Comparison of ENCODE assay signal across 13 mouse cellular contexts in genomic region chrX:99141900-99142299, GRCm38 (mm10). TPM values are rescaled to one million over a fixed set of nuclear protein-coding genes. Genes with fewer than 3 reads are reported as not detected.
DNase-seq lines count a peak whose midpoint lies in the region; ATAC-seq and TF ChIP-seq lines count a peak whose summit lies in the region.
"Had no signal": no experiment of that assay in that cellular context is flagged by ENCODE, and none has a peak within 500 bp of the region (broad histone marks: within the 10 kb centered on the region; RNA-seq: fewer than 3 reads in every experiment).

No protein-coding gene starts in this region.

- no peak for TF ChIP-seq CTCF in small intestine, adult 2 months (IDR thresholded peaks at IDR 0.05; ENCODE audit: extremely low read depth, insufficient read length, insufficient replicate concordance, low read depth, low read length)

- no peaks in the 10 kb centered on the region for H3K9me3 ChIP-seq in lung, embryonic 16.5 days (ENCODE audit: control insufficient read depth, low read length)
- H3K9me3 ChIP-seq in forebrain, embryonic 13.5 days (replicated peaks): no peaks in the 10 kb centered on the region
- no peaks in the 10 kb centered on the region for H3K9me3 ChIP-seq in intestine, embryonic 16.5 days (ENCODE audit: control insufficient read depth, low read length)
- H3K9me3 ChIP-seq: liver, embryonic 13.5 days had no signal

- peaks cover 27% of the 10 kb centered on the region for H3K4me1 ChIP-seq in lung, embryonic 16.5 days (replicated peaks; ENCODE audit: control insufficient read depth, insufficient read depth, low read length)
- peaks cover 75% of the 10 kb centered on the region for H3K4me1 ChIP-seq in forebrain, embryonic 13.5 days
- H3K4me1 ChIP-seq in intestine, embryonic 16.5 days (ENCODE audit: control insufficient read depth, insufficient read depth, low read length): peaks cover 22% of the 10 kb centered on the region
- H3K4me1 ChIP-seq in small intestine, adult 2 months (ENCODE audit: control insufficient read depth, insufficient read depth, insufficient read length, low read length): peaks cover 25% of the 10 kb centered on the region
- H3K4me1 ChIP-seq: liver, embryonic 13.5 days had no signal

- peak overlapping the region; percentile 15 for H3K27ac ChIP-seq in lung, embryonic 16.5 days (ENCODE audit: low read length)
- H3K27ac ChIP-seq in forebrain, embryonic 13.5 days: peak overlapping the region; percentile 87
- no peak overlapping the region for H3K27ac ChIP-seq in intestine, embryonic 16.5 days (ENCODE audit: low read length)
- H3K27ac ChIP-seq in small intestine, adult 2 months (ENCODE audit: insufficient read depth, low read depth, low read length): peak overlapping the region; percentile 90; the same call in 1 of the 2 replicates
- H3K27ac ChIP-seq: liver, embryonic 13.5 days had no signal

- H3K36me3 ChIP-seq in lung, embryonic 16.5 days (ENCODE audit: control insufficient read depth, insufficient read depth, low read length): no peaks in the 10 kb centered on the region
- peaks cover 19% of the 10 kb centered on the region for H3K36me3 ChIP-seq in forebrain, embryonic 13.5 days (ENCODE audit: poor library complexity, severe bottlenecking)
- H3K36me3 ChIP-seq in intestine, embryonic 16.5 days (ENCODE audit: control insufficient read depth, insufficient read depth, low read length): 0 out of 2 replicates have a peak, but pooled peaks cover 6% of the 10 kb centered on the region
- peaks cover 18% of the 10 kb centered on the region for H3K36me3 ChIP-seq in small intestine, adult 2 months (ENCODE audit: control insufficient read depth, insufficient read depth, low read length)
- H3K36me3 ChIP-seq: liver, embryonic 13.5 days had no signal

- no peaks in the 10 kb centered on the region for H3K27me3 ChIP-seq in lung, embryonic 16.5 days (ENCODE audit: control insufficient read depth, insufficient read depth, low read depth, low read length)
- 0 out of 2 replicates have a peak, but pooled peaks cover 3% of the 10 kb centered on the region for H3K27me3 ChIP-seq in forebrain, embryonic 13.5 days
- 0 out of 2 replicates have a peak, but pooled peaks cover 3% of the 10 kb centered on the region for H3K27me3 ChIP-seq in intestine, embryonic 16.5 days (replicated peaks; ENCODE audit: control insufficient read depth, insufficient read depth, low read length)
- H3K27me3 ChIP-seq in small intestine, adult 2 months (ENCODE audit: control insufficient read depth, insufficient read depth, low read length): no peaks in the 10 kb centered on the region

- no peak overlapping the region for H3K9ac ChIP-seq in lung, embryonic 16.5 days (ENCODE audit: low read length)
- H3K9ac ChIP-seq in forebrain, embryonic 13.5 days: peak overlapping the region; percentile 98
- no peak overlapping the region for H3K9ac ChIP-seq in intestine, embryonic 16.5 days (ENCODE audit: low read depth, low read length)
- H3K9ac ChIP-seq: liver, embryonic 13.5 days had no signal

- H3K4me2 ChIP-seq in lung, embryonic 16.5 days (ENCODE audit: low read depth, low read length): peak overlapping the region; percentile 67; the same call in 1 of the 2 replicates
- H3K4me2 ChIP-seq in forebrain, embryonic 13.5 days: peak overlapping the region; percentile 89
- 0 out of 2 replicates have a peak overlapping the region, but pooled peaks have one; percentile 0 for H3K4me2 ChIP-seq in intestine, embryonic 16.5 days (ENCODE audit: low read depth, low read length)
- H3K4me2 ChIP-seq: liver, embryonic 13.5 days had no signal

- no peak for DNase-seq in lung, postnatal 36 days
- no peak for DNase-seq in right cerebral cortex, postnatal 25 days
- DNase-seq in urinary bladder, postnatal 25 days (ENCODE audit: low spot score): no peak
- DNase-seq in Muller cell, postnatal 12 days (ENCODE audit: inconsistent ontology term): no peak
- DNase-seq: cerebellum, adult 9-11 months; heart, adult 18-20 months; liver, embryonic 13.5 days; right cerebral cortex, postnatal 4 days; thymus, adult 18-20 months had no signal

- H3K4me3 ChIP-seq in lung, embryonic 16.5 days (ENCODE audit: low read length): no peak overlapping the region
- H3K4me3 ChIP-seq in forebrain, embryonic 13.5 days: peak overlapping the region; percentile 79
- H3K4me3 ChIP-seq in intestine, embryonic 16.5 days (ENCODE audit: low read length): no peak overlapping the region
- no peak overlapping the region for H3K4me3 ChIP-seq in small intestine, adult 2 months (ENCODE audit: low read depth, low read length)
- H3K4me3 ChIP-seq: liver, embryonic 13.5 days had no signal

- TF ChIP-seq POLR2A in small intestine, adult 2 months (IDR thresholded peaks at IDR 0.05; ENCODE audit: low read depth, low read length): no peak

- ATAC-seq in lung, embryonic 16.5 days (ENCODE audit: low read depth): no peak
- ATAC-seq in forebrain, embryonic 13.5 days: no peak
- ATAC-seq in intestine, embryonic 16.5 days: no peak

RNA-seq across cellular contexts. Expression of gene Efnb1, which starts 6.0 kb away (rescaled TPM):
- polyA plus RNA-seq in lung, embryonic 16.5 days (2015; fragmentation: Nextera tagmentation; extraction: Ambion mirVana): 29.8 and 31.6 TPM in 2 replicates
- polyA plus RNA-seq in forebrain, embryonic 13.5 days (2015; fragmentation: Nextera tagmentation; extraction: Ambion mirVana): 67.6 and 71.9 TPM in 2 replicates
- polyA plus RNA-seq in intestine, embryonic 16.5 days (2015; fragmentation: Nextera tagmentation; extraction: Ambion mirVana): 18.3 and 19.4 TPM in 2 replicates
- 26.2 and 86.8 TPM in 2 replicates for polyA plus RNA-seq in small intestine, adult 2 months (2012; rRNA removed)

Comparison
In these comparisons a context has a peak if more than half of its experiments do, and no peak if none do; other contexts are left out.
1. H3K4me2 ChIP-seq: peak in every context shown above with its lines; median percentile 89 in forebrain, embryonic 13.5 days; 67 in lung, embryonic 16.5 days; 0 in intestine, embryonic 16.5 days.